Mouse (Mus musculus) CH12.LX (cell line): ENCODE data around the gene Hist2h2aa2. TPM values are rescaled to one million over a fixed set of nuclear protein-coding genes. Genes with fewer than 3 reads are reported as not detected.

Experiments
- DNase-seq: peaks from one replicate; pipeline ENCODE4 v3.0.0-alpha.2; 2013; ENCODE audit errors: extremely low read depth
- H3K27ac ChIP-seq: 2 replicates; pipeline ENCODE4 v1.5.1; 2012; ENCODE audit warnings: low read depth, mild to moderate bottlenecking, control low read depth, moderate library complexity; ENCODE audit not compliant: insufficient read depth
- H3K27me3 ChIP-seq: replicated peaks from 2 replicates; pipeline ENCODE3; 2012; ENCODE audit warnings: inconsistent platforms
- H3K36me3 ChIP-seq, 2 experiments: replicated peaks in 1 of 2; 2 replicates each; pipeline versions ENCODE3 to v1.6.1; 2012; ENCODE audit warnings: inconsistent platforms in 1 of 2, low read length in 1 of 2, mild to moderate bottlenecking in 1 of 2, mixed read lengths in 1 of 2, moderate library complexity in 1 of 2; ENCODE audit not compliant: control insufficient read depth in 1 of 2, insufficient read depth in 1 of 2
- H3K4me1 ChIP-seq, 2 experiments: 2 replicates each; pipeline ENCODE4 v1.6.1; 2012; ENCODE audit warnings: inconsistent platforms in 1 of 2, moderate library complexity in 1 of 2; ENCODE audit not compliant: insufficient read depth in 2 of 2, control insufficient read depth in 1 of 2
- H3K4me2 ChIP-seq: 2 replicates; pipeline ENCODE4 v1.6.1; 2012; ENCODE audit warnings: low read depth, mild to moderate bottlenecking, control low read depth; ENCODE audit not compliant: poor library complexity, insufficient read depth, severe bottlenecking
- H3K4me3 ChIP-seq, 3 experiments: fragments of 150-350 bp in 1 of 3; sonication (generic) in 1 of 3; replicated peaks in 1 of 3; 2 replicates each; pipeline versions ENCODE3 to v1.5.1; 2011 to 2012; ENCODE audit warnings: low read depth in 2 of 3, low read length in 2 of 3, mild to moderate bottlenecking in 2 of 3, moderate library complexity in 2 of 3, control low read depth in 1 of 3, improper control_type of control experiment in 1 of 3, inconsistent platforms in 1 of 3, mixed read lengths in 1 of 3; ENCODE audit not compliant: poor library complexity in 1 of 3
- H3K79me2 ChIP-seq: replicated peaks from 2 replicates; pipeline ENCODE4 v1.6.1; 2012; ENCODE audit warnings: mild to moderate bottlenecking, moderate library complexity; ENCODE audit not compliant: control insufficient read depth, poor library complexity, insufficient read depth, severe bottlenecking; ENCODE audit errors: extremely low read depth
- H3K9ac ChIP-seq: 2 replicates; pipeline ENCODE4 v1.6.1; 2012; ENCODE audit warnings: low read depth, mild to moderate bottlenecking, control low read depth, moderate library complexity; ENCODE audit not compliant: insufficient read depth
- H3K9me3 ChIP-seq: replicated peaks from 2 replicates; pipeline ENCODE3; 2012; ENCODE audit warnings: low read length, inconsistent platforms, mixed read lengths
- BHLHE40 ChIP-seq: IDR thresholded peaks from 2 replicates; pipeline ENCODE4 v1.6.1; 2011; ENCODE audit warnings: mild to moderate bottlenecking, low read depth, low read length, improper control_type of control experiment
- CHD1 ChIP-seq: IDR thresholded peaks from 2 replicates; pipeline ENCODE4 v1.6.1; 2012; ENCODE audit warnings: low read depth, low read length, improper control_type of control experiment, inconsistent platforms
- CHD2 ChIP-seq: IDR thresholded peaks from 2 replicates; pipeline ENCODE4 v1.6.1; 2011; ENCODE audit warnings: low read length, improper control_type of control experiment
- E2F4 ChIP-seq: IDR thresholded peaks from 2 replicates; pipeline ENCODE4 v1.6.1; 2011; ENCODE audit warnings: low read depth, low read length, improper control_type of control experiment; ENCODE audit not compliant: insufficient replicate concordance
- MAFK ChIP-seq: IDR thresholded peaks from 2 replicates; pipeline ENCODE4 v1.6.1; 2011; ENCODE audit warnings: low read length, improper control_type of control experiment; ENCODE audit not compliant: insufficient replicate concordance
- MAX ChIP-seq: IDR thresholded peaks from 2 replicates; pipeline ENCODE4 v1.6.1; 2011; ENCODE audit warnings: low read length, improper control_type of control experiment
- MAZ ChIP-seq: IDR thresholded peaks from 2 replicates; pipeline ENCODE4 v1.6.1; 2012; ENCODE audit warnings: low read depth, mild to moderate bottlenecking, inconsistent platforms, low read length, improper control_type of control experiment, moderate library complexity
- MXI1 ChIP-seq: IDR thresholded peaks from 2 replicates; pipeline ENCODE4 v1.6.1; 2011; ENCODE audit warnings: mild to moderate bottlenecking, low read depth, low read length, improper control_type of control experiment
- MYC ChIP-seq: IDR thresholded peaks from 2 replicates; pipeline ENCODE4 v1.6.1; 2011; ENCODE audit warnings: low read depth, mild to moderate bottlenecking, improper control_type of control experiment, low read length
- NELFE ChIP-seq: IDR thresholded peaks from 2 replicates; pipeline ENCODE4 v1.6.1; 2011; ENCODE audit warnings: low read depth, low read length, improper control_type of control experiment
- NRF1 ChIP-seq: IDR thresholded peaks from 2 replicates; pipeline ENCODE4 v1.6.1; 2014; ENCODE audit warnings: low read depth, mild to moderate bottlenecking, inconsistent platforms, low read length, improper control_type of control experiment, moderate library complexity
- POLR2A ChIP-seq: IDR thresholded peaks from 2 replicates; pipeline ENCODE4 v1.6.1; 2011; ENCODE audit warnings: low read depth, mild to moderate bottlenecking, improper control_type of control experiment, low read length
- POLR2AphosphoS2 ChIP-seq: IDR thresholded peaks from 2 replicates; pipeline ENCODE4 v1.6.1; 2011; ENCODE audit warnings: low read depth, low read length, improper control_type of control experiment
- SIN3A ChIP-seq: IDR thresholded peaks from 2 replicates; pipeline ENCODE4 v1.6.1; 2012; ENCODE audit warnings: low read length, improper control_type of control experiment, inconsistent platforms
- TBP ChIP-seq: conservative IDR thresholded peaks from 2 replicates; pipeline ENCODE4 v1.6.1; 2011; ENCODE audit warnings: low read depth, low read length, improper control_type of control experiment
- TCF12 ChIP-seq: IDR thresholded peaks from 2 replicates; pipeline ENCODE4 v1.6.1; 2014; ENCODE audit warnings: low read depth, mild to moderate bottlenecking, inconsistent platforms, low read length, improper control_type of control experiment
- UBTF ChIP-seq: IDR thresholded peaks from 2 replicates; pipeline ENCODE4 v1.6.1; 2012; ENCODE audit warnings: low read depth, mild to moderate bottlenecking, inconsistent platforms, low read length, improper control_type of control experiment, moderate library complexity
- ZC3H11A ChIP-seq: IDR thresholded peaks from 2 replicates; pipeline ENCODE4 v1.6.1; 2012; ENCODE audit warnings: low read depth, mild to moderate bottlenecking, inconsistent platforms, low read length, improper control_type of control experiment
- ZKSCAN1 ChIP-seq: IDR thresholded peaks from 2 replicates; pipeline ENCODE4 v1.6.1; 2012; ENCODE audit warnings: low read depth, inconsistent platforms, low read length, improper control_type of control experiment, borderline replicate concordance
- dilution Hi-C: fragments of 300-500 bp; cut with MboI; formaldehyde crosslinking; loops from 2 replicates; pipeline ENCODE4 v1.14.3; 2020; ENCODE audit warnings: low sequenced_read_pairs; ENCODE audit not compliant: extremely low pct_unique_long_range_greater_than_20kb, extremely low pct_ligation_motif_present
- in situ Hi-C: fragments of 300-500 bp; cut with MboI; formaldehyde crosslinking; loops from 3 replicates; pipeline ENCODE4 v1.14.3; 2019; ENCODE audit warnings: low sequenced_read_pairs, low pct_ligation_motif_present, low pct_unique_long_range_greater_than_20kb, mixed read lengths
- polyA plus RNA-seq: library from polyadenylated mRNA; unstranded; fragments of >175 nt; gene quantifications from 2 replicates; pipeline ENCODE4 v1.2.1, GENCODE M21; 2012; ENCODE audit warnings: low read depth; ENCODE audit not compliant: insufficient read length
- total RNA-seq, 2 experiments: library from RNA; depleted of rRNA; stranded (reverse); fragments of 300-350 nt in 1 of 2; fragments of >200 nt in 1 of 2; gene quantifications; 2 replicates each; pipeline ENCODE4 v1.2.3; 2012 to 2014

Gene Hist2h2aa2
- total and polyA plus RNA-seq, 3 experiments: 2.7 to 5,136 TPM; not detected in 1

DNA sequence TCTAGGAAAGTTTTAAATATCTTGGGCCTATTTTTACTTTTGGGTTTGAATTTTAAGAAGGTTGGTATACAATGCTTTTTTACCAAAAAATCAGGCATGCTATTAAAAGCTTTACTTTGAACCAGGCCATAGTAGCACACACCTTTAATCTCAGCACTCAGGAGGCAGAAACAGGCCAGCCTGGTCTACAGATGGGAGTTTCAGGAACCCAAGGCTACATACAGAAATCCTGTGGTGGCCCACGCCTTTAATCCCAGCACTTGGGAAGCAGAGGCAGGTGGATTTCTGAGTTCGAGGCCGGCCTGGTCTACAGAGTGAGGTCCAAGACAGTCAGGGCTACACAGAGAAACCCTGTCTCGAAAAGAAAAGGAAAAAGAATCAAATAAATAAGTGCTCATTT, 27.5 kb upstream of the Hist2h2aa2 start:
- in situ Hi-C loops: no loop called here
- dilution Hi-C loops: no loop called here
- Histone ChIP-seq H3K36me3 (no peaks in the 10 kb centered on the region), H3K79me2 (0 out of 2 replicates have a peak, but pooled peaks cover 10% of the 10 kb centered on the region), H3K4me3 (peak overlapping the region in 1 of 3 experiments; percentile 65), H3K27me3 (no peaks in the 10 kb centered on the region), H3K27ac (peak overlapping the region; percentile 96), H3K4me1 (peaks cover 0 to 37% of the 10 kb centered on the region in 2 experiments; a peak in 3 of 4 replicates), H3K9ac (peak overlapping the region; percentile 98), H3K9me3 (no peaks in the 10 kb centered on the region), H3K4me2 (peak overlapping the region; percentile 83)
- no peak for TF ChIP-seq ZKSCAN1
- TF ChIP-seq E2F4: no peak
- DNase-seq: no peak

DNA sequence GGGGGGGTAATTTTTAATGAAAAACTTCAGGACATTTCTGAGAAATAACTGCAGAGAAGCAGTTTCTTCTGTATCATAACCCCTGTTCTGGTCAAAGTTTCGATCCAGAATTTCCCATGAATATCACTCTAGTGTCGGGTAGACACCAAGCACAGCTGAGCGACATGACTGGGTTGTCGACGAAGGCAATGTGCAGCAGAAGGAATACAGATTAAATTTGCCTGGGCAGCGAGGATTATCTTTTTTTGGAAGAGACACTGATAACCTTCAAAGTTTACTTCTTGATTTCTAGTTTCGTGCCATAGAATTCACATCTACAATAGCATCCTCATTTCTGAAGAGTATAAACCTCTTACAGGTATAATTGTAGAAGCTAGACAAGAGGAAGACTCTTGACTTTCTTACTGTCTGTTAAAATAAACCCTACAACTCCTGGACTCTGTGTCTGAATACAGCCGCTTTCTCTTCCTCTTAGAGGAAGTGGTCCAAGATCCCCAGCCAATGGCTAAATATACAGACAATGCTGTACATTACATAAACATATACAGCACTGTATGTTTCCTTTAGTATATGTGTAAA, 26.1 kb upstream of the Hist2h2aa2 start:
- H3K79me2 ChIP-seq: 0 out of 2 replicates have a peak, but pooled peaks cover 10% of the 10 kb centered on the region
- H3K4me1 ChIP-seq: peaks cover 0 to 46% of the 10 kb centered on the region in 2 experiments; a peak in 3 of 4 replicates
- H3K27ac ChIP-seq: peak overlapping the region; percentile 42; the same call in 1 of the 2 replicates
- H3K4me3 ChIP-seq: no peak overlapping the region
- in situ Hi-C loops: no loop called here
- H3K36me3 ChIP-seq: no peaks in the 10 kb centered on the region
- peak overlapping the region; percentile 39; the same call in 1 of the 2 replicates for H3K9ac ChIP-seq
- no peak for TF ChIP-seq ZC3H11A
- no peak for TF ChIP-seq BHLHE40
- no peak for TF ChIP-seq CHD2
- 0 out of 2 replicates have a peak, but pooled peaks have one; percentile 41 for TF ChIP-seq CHD1
- no peak for DNase-seq
- no peaks in the 10 kb centered on the region for H3K27me3 ChIP-seq
- dilution Hi-C loops: no loop called here
- peak overlapping the region; percentile 47; the same call in 1 of the 2 replicates for H3K4me2 ChIP-seq
- H3K9me3 ChIP-seq: no peaks in the 10 kb centered on the region

DNA sequence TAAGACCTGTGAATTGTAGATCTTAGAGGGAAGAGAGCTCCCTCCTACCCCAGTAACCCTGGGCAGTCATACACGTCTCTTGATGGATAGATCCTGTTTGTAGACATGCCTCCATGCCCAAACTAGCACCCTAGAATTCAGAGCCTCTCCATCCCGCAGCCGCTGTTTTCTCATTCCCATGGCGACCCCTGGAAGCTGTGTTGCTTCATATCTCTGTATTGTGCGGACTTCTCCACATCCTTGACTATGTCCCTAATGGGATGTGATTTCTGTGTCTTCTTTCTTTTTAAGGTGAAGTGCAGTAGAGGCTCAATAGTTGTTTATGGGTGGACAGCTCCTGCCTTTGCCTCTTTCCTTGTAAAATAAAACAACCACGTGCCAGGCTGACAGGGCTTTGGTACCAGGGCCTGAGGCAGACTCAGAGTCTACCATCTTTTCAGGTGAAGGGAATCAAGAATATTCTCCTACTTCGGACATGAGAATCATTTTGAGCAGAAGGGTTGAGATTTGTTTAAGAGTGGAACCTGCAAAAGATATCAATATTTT, 24.4 kb upstream of the Hist2h2aa2 start:
- in situ Hi-C loops (no loop called here), dilution Hi-C loops (no loop called here)
- H3K9me3 ChIP-seq: no peaks in the 10 kb centered on the region
- H3K79me2 ChIP-seq: 0 out of 2 replicates have a peak, but pooled peaks cover 10% of the 10 kb centered on the region
- H3K27ac ChIP-seq: peak overlapping the region; percentile 90
- peaks cover 0 to 48% of the 10 kb centered on the region in 2 experiments; a peak in 3 of 4 replicates for H3K4me1 ChIP-seq
- TF ChIP-seq MAX (peak; percentile 66; the same call in 1 of the 2 replicates), TCF12 (no peak; the same call in 1 of the 2 replicates), NRF1 (no peak), POLR2AphosphoS2 (no peak), CHD1 (no peak), POLR2A (no peak), CHD2 (no peak), UBTF (no peak), MYC (peak; percentile 17; the same call in 1 of the 2 replicates), MXI1 (peak; percentile 91), SIN3A (0 out of 2 replicates have a peak, but pooled peaks have one; percentile 17), TBP (no peak), NELFE (peak; percentile 6; the same call in 1 of the 2 replicates), MAFK (no peak), MAZ (no peak)
- DNase-seq: peak; percentile 37
- peak overlapping the region; percentile 96 for H3K4me2 ChIP-seq
- H3K27me3 ChIP-seq: no peaks in the 10 kb centered on the region
- peak overlapping the region; percentile 85 for H3K9ac ChIP-seq
- no peaks in the 10 kb centered on the region for H3K36me3 ChIP-seq
- H3K4me3 ChIP-seq: peak overlapping the region; percentile 62 to 64 (median 63)
